Mouse (Mus musculus): ENCODE data around the gene Arhgef5. TPM values are rescaled to one million over a fixed set of nuclear protein-coding genes. Genes with fewer than 3 reads are reported as not detected.

Arhgef5 gene
- polyA plus RNA-seq, 1 experiment, result 31.2 TPM

DNA sequence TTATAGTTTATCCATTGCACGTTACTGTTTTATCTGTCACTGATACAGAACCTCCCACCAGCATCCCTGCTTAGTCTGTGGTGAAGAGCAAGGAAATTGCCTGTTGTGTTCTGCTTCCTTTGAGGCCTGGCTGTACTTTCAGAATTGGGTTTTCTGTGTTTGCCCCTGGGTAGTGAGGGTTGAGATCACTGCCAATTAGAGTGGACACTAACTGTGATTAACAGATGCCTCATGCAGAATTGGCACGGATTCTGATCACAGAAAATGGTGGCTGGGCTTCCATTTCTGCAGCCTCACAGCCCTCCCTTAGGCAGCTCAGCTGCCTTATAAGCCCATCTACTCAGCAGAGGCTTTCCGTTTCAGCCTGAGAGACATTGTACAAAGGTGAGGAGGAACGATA, 68.1 kb downstream of the Arhgef5 start:
- no peak for DNase-seq (ENCODE audit: low read depth)

DNA sequence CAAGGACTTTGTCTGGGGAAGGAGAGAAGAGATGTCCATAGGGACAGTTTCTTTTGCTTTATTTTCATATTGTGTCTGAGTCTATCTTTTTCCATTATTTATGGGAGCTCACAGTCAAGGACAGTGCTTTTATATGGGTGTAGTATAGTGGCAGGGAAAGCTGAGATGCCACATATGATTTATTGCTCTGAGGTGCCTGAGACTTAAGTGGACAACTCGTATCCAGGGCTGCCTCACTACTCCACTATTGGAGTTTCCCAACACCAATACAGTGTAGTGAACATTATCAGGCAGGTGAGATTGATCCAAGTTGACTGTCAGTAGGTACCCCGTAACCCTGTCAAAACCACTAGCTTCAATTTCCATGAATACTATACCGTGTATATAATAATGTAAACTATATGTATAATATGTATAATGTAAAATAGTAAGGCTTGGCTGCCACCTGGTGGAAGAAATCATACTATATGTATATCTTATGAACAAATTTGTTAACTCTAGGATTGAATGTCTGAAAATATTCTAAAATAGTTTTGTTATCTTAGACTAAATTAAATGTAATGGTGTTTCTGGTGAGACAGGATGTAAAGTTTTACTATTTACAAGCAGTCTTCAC, 70.3 kb downstream of the Arhgef5 start:
- no peak for DNase-seq (ENCODE audit: low read depth)

DNA sequence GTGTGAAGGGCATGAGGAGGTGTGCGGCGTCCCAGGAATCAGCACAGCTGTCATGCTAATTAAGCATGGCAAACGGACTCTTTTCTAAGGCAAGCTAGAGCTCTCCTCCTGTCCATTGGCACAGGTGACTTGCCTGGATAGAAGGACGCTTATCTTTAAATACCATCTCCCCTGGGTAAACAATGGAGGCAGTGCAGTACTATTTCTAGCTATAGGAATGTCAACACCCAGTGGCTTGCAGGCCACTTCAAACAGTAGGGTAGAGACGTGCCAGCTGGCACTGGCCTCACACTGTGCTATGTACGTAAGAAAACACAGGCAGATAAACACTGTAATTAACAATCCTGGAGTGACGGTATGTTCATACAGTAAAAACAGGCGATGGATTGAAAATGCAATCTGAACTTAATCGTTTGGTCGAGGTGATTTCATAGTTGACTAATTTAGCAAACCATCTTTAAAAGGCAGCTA, 72.1 kb downstream of the Arhgef5 start:
- peak; percentile 78 for DNase-seq (ENCODE audit: low read depth)

DNA sequence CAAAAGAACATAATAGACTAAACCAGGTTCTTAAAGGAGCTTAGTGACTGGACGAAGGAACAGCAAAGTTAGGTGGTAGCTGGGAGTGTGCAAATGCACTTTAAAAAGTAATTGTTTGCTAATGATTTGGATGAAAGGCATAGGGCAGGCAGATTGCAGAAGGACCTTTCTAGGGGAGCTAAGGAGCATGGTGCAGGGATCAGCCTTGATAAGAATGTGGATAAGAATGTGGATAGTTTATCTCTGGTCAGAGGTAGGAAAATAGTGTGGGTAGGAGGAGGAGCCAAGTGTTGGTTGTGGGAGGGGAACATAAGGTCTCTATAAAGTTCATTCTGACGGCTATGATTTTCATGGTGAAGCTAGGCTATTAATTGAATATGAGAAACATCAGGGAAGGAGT, 73.4 kb downstream of the Arhgef5 start:
- DNase-seq (ENCODE audit: low read depth), result no peak

Other genes with a start within 250 kb of the Arhgef5 start
- gene Olfr441, start 159.2 kb upstream of the Arhgef5 start, polyA plus RNA-seq (2012; rRNA removed), result not detected in 2 replicates
- gene Olfr237-ps1, start 119.0 kb upstream of the Arhgef5 start, polyA plus RNA-seq (2012; rRNA removed), result not detected in 2 replicates
- not detected in 2 replicates for gene Olfr437, start 102.3 kb upstream of the Arhgef5 start, polyA plus RNA-seq (2012; rRNA removed)
- not detected in 2 replicates for gene Olfr13, start 93.4 kb upstream of the Arhgef5 start, polyA plus RNA-seq (2012; rRNA removed)
- gene Olfr435, start 68.4 kb upstream of the Arhgef5 start, polyA plus RNA-seq (2012; rRNA removed), result not detected in 2 replicates
- not detected in 2 replicates for gene Olfr434, start 52.6 kb upstream of the Arhgef5 start, polyA plus RNA-seq (2012; rRNA removed)
- not detected in 2 replicates for gene Olfr47, start 34.1 kb upstream of the Arhgef5 start, polyA plus RNA-seq (2012; rRNA removed)
- not detected in 2 replicates for gene Nobox, start 44.0 kb downstream of the Arhgef5 start, polyA plus RNA-seq (2012; rRNA removed)